Mouse (Mus musculus) ES-E14 (cell line): ENCODE results near the gene Otulin.

Experiments used
- CHD2 ChIP-seq: IDR thresholded peaks from 2 replicates; pipeline ENCODE4 v1.6.1; 2014; ENCODE audit warnings: mild to moderate bottlenecking, low read depth, low read length, inconsistent platforms
- HCFC1 ChIP-seq: IDR thresholded peaks from 2 replicates; pipeline ENCODE4 v1.6.1; 2012; ENCODE audit warnings: low read length, inconsistent platforms, borderline replicate concordance; ENCODE audit not compliant: insufficient read depth
- MAFK ChIP-seq: IDR thresholded peaks from 2 replicates; pipeline ENCODE4 v1.6.1; 2014; ENCODE audit warnings: mild to moderate bottlenecking, low read depth, low read length, inconsistent platforms; ENCODE audit not compliant: insufficient read depth
- ZC3H11A ChIP-seq: IDR thresholded peaks from 2 replicates; pipeline ENCODE4 v1.6.1; 2012; ENCODE audit warnings: low read depth, mild to moderate bottlenecking, inconsistent platforms, low read length, borderline replicate concordance
- ZNF384 ChIP-seq: IDR thresholded peaks from 2 replicates; pipeline ENCODE4 v1.6.1; 2012; ENCODE audit warnings: low read depth, low read length, inconsistent platforms

- TF ChIP-seq MAFK = no peak
- no peak for TF ChIP-seq ZNF384
- no peak for TF ChIP-seq ZC3H11A
- TF ChIP-seq HCFC1 = no peak
- TF ChIP-seq CHD2 = no peak
These were observed 94.3 kb downstream of the Otulin start for GRCm38 (mm10) chr15:27536186-27536585.
